Mouse (Mus musculus) embryonic facial prominence, embryonic 15.5 days (tissue): ENCODE data around the gene Neurl1a. TPM values are rescaled to one million over a fixed set of nuclear protein-coding genes. Genes with fewer than 3 reads are reported as not detected.

Experiments
- ATAC-seq: fragments of 200-750 bp; cut with Nextera tagmentation; 2 replicates; pipeline ENCODE4 v1.8.0; 2017; ENCODE audit warnings: low read depth, moderate TSS enrichment; ENCODE audit not compliant: insufficient number of reproducible peaks, low FRiP score, low TSS enrichment
- H3K27ac ChIP-seq: fragments of 300-500 bp; sonication (generic); replicated peaks from 2 replicates; pipeline ENCODE4 v1.5.1; 2015; ENCODE audit warnings: mild to moderate bottlenecking, inconsistent platforms
- H3K27me3 ChIP-seq: fragments of 300-500 bp; sonication (generic); 2 replicates; pipeline ENCODE4 v1.6.1; 2015; ENCODE audit warnings: inconsistent platforms
- H3K36me3 ChIP-seq: fragments of 300-500 bp; sonication (generic); 2 replicates; pipeline ENCODE4 v1.6.1; 2015; ENCODE audit warnings: mild to moderate bottlenecking, inconsistent platforms
- H3K4me1 ChIP-seq: fragments of 300-500 bp; sonication (generic); 2 replicates; pipeline ENCODE4 v1.6.1; 2015; ENCODE audit warnings: inconsistent platforms
- H3K4me2 ChIP-seq: fragments of 300-500 bp; sonication (generic); replicated peaks from 2 replicates; pipeline ENCODE4 v1.6.1; 2015; ENCODE audit warnings: mild to moderate bottlenecking, inconsistent platforms
- H3K4me3 ChIP-seq: fragments of 300-500 bp; sonication (generic); replicated peaks from 2 replicates; pipeline ENCODE4 v1.5.1; 2015; ENCODE audit warnings: mild to moderate bottlenecking, inconsistent platforms
- H3K9ac ChIP-seq: fragments of 300-500 bp; sonication (generic); 2 replicates; pipeline ENCODE4 v1.6.1; 2015; ENCODE audit warnings: inconsistent platforms
- H3K9me3 ChIP-seq: fragments of 300-500 bp; sonication (generic); replicated peaks from 2 replicates; pipeline ENCODE4 v1.6.1; 2016; ENCODE audit warnings: inconsistent platforms
- WGBS: fragments of 180-500 bp; shearing (Covaris S2); methylation state at CpG from one replicate; pipeline ENCODE4 v1.1.7; 2015; 5-methylcytosine and 5-hydroxymethylcytosine counted together
- polyA plus RNA-seq: library from polyadenylated mRNA; unstranded; fragments of >200 nt; fragmentation: Nextera tagmentation; extraction: Ambion mirVana; gene quantifications from 2 replicates; pipeline ENCODE4 v1.2.1, GENCODE M21; 2015

The Neurl1a gene
- polyA plus RNA-seq, 1 experiment from 2014 or later = 9.0 TPM

GRCm38 (mm10) chr19:47168793-47169412 is 9.7 kb upstream of the Neurl1a start:
- H3K9me3 ChIP-seq = no peaks in the 10 kb centered on the region
- 0 out of 2 replicates have a peak, but pooled peaks cover 3% of the 10 kb centered on the region for H3K27me3 ChIP-seq
- no peaks in the 10 kb centered on the region for H3K36me3 ChIP-seq
- peak overlapping the region; percentile 35 for H3K4me2 ChIP-seq
- WGBS = 22% methylated on average over 11 of the region's 11 CpGs
- H3K27ac ChIP-seq = no peak overlapping the region
- H3K4me3 ChIP-seq = peak overlapping the region; percentile 15
- peaks cover 10% of the 10 kb centered on the region; the same call in 1 of the 2 replicates for H3K4me1 ChIP-seq
- ATAC-seq = no peak; the same call in 1 of the 2 replicates
- no peak overlapping the region for H3K9ac ChIP-seq

- ATAC-seq = no peak
- Histone ChIP-seq H3K9ac (no peak overlapping the region), H3K4me3 (no peak overlapping the region), H3K9me3 (no peaks in the 10 kb centered on the region), H3K36me3 (no peaks in the 10 kb centered on the region), H3K27me3 (peaks cover 7% of the 10 kb centered on the region; the same call in 1 of the 2 replicates), H3K4me2 (no peak overlapping the region), H3K4me1 (peaks cover 10% of the 10 kb centered on the region), H3K27ac (no peak overlapping the region)
- 51% methylated on average over 3 of the region's 3 CpGs for WGBS
Measured at GRCm38 (mm10) chr19:47174515-47174914, 4.1 kb upstream of the Neurl1a start.

GRCm38 (mm10) chr19:47175472-47175871 is 3.1 kb upstream of the Neurl1a start:
- H3K4me1 ChIP-seq = peaks cover 13% of the 10 kb centered on the region
- peaks cover 15% of the 10 kb centered on the region; the same call in 1 of the 2 replicates for H3K27me3 ChIP-seq
- no peak overlapping the region for H3K27ac ChIP-seq
- 69% methylated on average over 2 of the region's 2 CpGs for WGBS
- no peak overlapping the region for H3K9ac ChIP-seq
- H3K4me2 ChIP-seq = no peak overlapping the region
- H3K9me3 ChIP-seq = no peaks in the 10 kb centered on the region
- no peak overlapping the region for H3K4me3 ChIP-seq
- no peaks in the 10 kb centered on the region for H3K36me3 ChIP-seq
- no peak for ATAC-seq

GRCm38 (mm10) chr19:47176916-47177505 is 1.6 kb upstream of the Neurl1a start:
- WGBS = 90% methylated on average over 2 of the region's 2 CpGs
- Histone ChIP-seq H3K36me3 (no peaks in the 10 kb centered on the region), H3K4me2 (no peak overlapping the region), H3K27me3 (peaks cover 20% of the 10 kb centered on the region; the same call in 1 of the 2 replicates), H3K9ac (no peak overlapping the region), H3K4me1 (peaks cover 13% of the 10 kb centered on the region), H3K4me3 (no peak overlapping the region), H3K27ac (no peak overlapping the region), H3K9me3 (no peaks in the 10 kb centered on the region)
- no peak for ATAC-seq

- 21% methylated on average over 10 of the region's 10 CpGs for WGBS
- ATAC-seq = 0 out of 2 replicates have a peak, but pooled peaks have one; percentile 31
Measured at GRCm38 (mm10) chr19:47178001-47178400, 619 bp upstream of the Neurl1a start.

GRCm38 (mm10) chr19:47179272-47179809 is 721 bp downstream of the Neurl1a start:
- Histone ChIP-seq H3K4me1 (peaks cover 13% of the 10 kb centered on the region), H3K9me3 (no peaks in the 10 kb centered on the region), H3K4me2 (peak overlapping the region; percentile 93), H3K27me3 (peaks cover 17% of the 10 kb centered on the region; the same call in 1 of the 2 replicates), H3K36me3 (no peaks in the 10 kb centered on the region), H3K4me3 (peak overlapping the region; percentile 58), H3K27ac (peak overlapping the region; percentile 60; the same call in 1 of the 2 replicates), H3K9ac (peak overlapping the region; percentile 31)
- peak; percentile 40 for ATAC-seq
- under 1% methylated on average over 42 of the region's 42 CpGs for WGBS

More at GRCm38 (mm10) chr19:47178001-47178400, 619 bp upstream of the Neurl1a start:
- Histone ChIP-seq H3K9ac (no peak overlapping the region), H3K4me1 (peaks cover 13% of the 10 kb centered on the region), H3K9me3 (no peaks in the 10 kb centered on the region), H3K27me3 (peaks cover 18% of the 10 kb centered on the region; the same call in 1 of the 2 replicates), H3K4me3 (peak overlapping the region; percentile 58), H3K36me3 (no peaks in the 10 kb centered on the region), H3K27ac (no peak overlapping the region), H3K4me2 (peak overlapping the region; percentile 93)

GRCm38 (mm10) chr19:47180011-47180410 is 1.4 kb downstream of the Neurl1a start:
- 22% methylated on average over 8 of the region's 8 CpGs for WGBS
- no peak for ATAC-seq
- Histone ChIP-seq H3K36me3 (no peaks in the 10 kb centered on the region), H3K9me3 (no peaks in the 10 kb centered on the region), H3K9ac (no peak overlapping the region), H3K27ac (no peak overlapping the region), H3K4me3 (peak overlapping the region; percentile 58), H3K4me2 (peak overlapping the region; percentile 93), H3K4me1 (peaks cover 13% of the 10 kb centered on the region), H3K27me3 (peaks cover 17% of the 10 kb centered on the region; the same call in 1 of the 2 replicates)

GRCm38 (mm10) chr19:47184221-47184620 is 5.6 kb downstream of the Neurl1a start:
- Histone ChIP-seq H3K27me3 (peaks cover 16% of the 10 kb centered on the region; the same call in 1 of the 2 replicates), H3K4me2 (no peak overlapping the region), H3K4me1 (peaks cover 15% of the 10 kb centered on the region), H3K27ac (no peak overlapping the region), H3K9ac (no peak overlapping the region), H3K4me3 (no peak overlapping the region), H3K9me3 (no peaks in the 10 kb centered on the region), H3K36me3 (no peaks in the 10 kb centered on the region)
- ATAC-seq = no peak
- 45% methylated on average over 8 of the region's 8 CpGs for WGBS

- Histone ChIP-seq H3K4me1 (peaks cover 10% of the 10 kb centered on the region), H3K9ac (no peak overlapping the region), H3K27me3 (peaks cover 11% of the 10 kb centered on the region; the same call in 1 of the 2 replicates), H3K36me3 (no peaks in the 10 kb centered on the region), H3K27ac (no peak overlapping the region), H3K4me2 (no peak overlapping the region), H3K9me3 (no peaks in the 10 kb centered on the region), H3K4me3 (no peak overlapping the region)
- ATAC-seq = no peak
- WGBS = 51% methylated on average over 4 of the region's 4 CpGs
Measured at GRCm38 (mm10) chr19:47184736-47185135, 6.1 kb downstream of the Neurl1a start.

GRCm38 (mm10) chr19:47186514-47187275 is 8.1 kb downstream of the Neurl1a start:
- peaks cover 10% of the 10 kb centered on the region for H3K4me1 ChIP-seq
- no peak overlapping the region for H3K9ac ChIP-seq
- H3K27me3 ChIP-seq = no peaks in the 10 kb centered on the region
- H3K9me3 ChIP-seq = no peaks in the 10 kb centered on the region
- H3K27ac ChIP-seq = no peak overlapping the region
- 48% methylated on average over 15 of the region's 15 CpGs for WGBS
- H3K36me3 ChIP-seq = no peaks in the 10 kb centered on the region
- ATAC-seq = no peak
- no peak overlapping the region for H3K4me2 ChIP-seq
- H3K4me3 ChIP-seq = no peak overlapping the region
